Mouse (Mus musculus) yolk sac, embryonic 10.5 days (tissue): Measurements from ENCODE around the gene Aff2.

Experiments
- DNase-seq: peaks from one replicate; pipeline ENCODE4 v3.0.0-alpha.2; 2017; ENCODE audit warnings: low spot score

Gene Aff2

DNA sequence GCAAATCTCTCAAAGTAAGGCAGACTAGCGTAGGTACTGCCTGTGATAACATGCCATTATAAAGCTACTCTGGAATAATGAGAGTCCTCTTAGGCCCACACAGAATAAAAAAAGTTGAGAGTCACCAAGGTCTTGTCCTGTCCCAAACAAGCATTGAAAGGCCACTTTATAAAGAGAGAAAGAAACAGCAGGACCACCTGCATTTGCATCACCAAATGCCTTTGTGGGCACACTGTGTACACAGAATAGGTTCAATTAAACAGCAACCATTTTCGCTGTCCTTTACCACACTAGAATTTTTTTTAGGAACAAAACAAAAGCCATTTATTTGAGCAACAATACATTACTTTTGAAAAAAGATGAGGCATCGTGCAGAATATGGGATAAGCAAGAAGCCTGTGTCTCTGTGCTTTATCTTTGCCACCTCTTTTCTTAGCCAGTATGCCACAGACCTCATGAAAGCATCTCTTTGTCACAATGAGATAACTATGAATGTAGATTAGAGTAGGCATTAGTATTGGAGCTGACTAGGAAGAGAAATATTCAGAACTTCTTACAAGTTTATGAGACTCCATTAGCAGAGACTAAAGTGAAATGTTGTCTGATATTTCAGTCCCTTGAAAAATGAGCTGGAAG is 385.0 kb downstream of the Aff2 start:
- no peak for DNase-seq

DNA sequence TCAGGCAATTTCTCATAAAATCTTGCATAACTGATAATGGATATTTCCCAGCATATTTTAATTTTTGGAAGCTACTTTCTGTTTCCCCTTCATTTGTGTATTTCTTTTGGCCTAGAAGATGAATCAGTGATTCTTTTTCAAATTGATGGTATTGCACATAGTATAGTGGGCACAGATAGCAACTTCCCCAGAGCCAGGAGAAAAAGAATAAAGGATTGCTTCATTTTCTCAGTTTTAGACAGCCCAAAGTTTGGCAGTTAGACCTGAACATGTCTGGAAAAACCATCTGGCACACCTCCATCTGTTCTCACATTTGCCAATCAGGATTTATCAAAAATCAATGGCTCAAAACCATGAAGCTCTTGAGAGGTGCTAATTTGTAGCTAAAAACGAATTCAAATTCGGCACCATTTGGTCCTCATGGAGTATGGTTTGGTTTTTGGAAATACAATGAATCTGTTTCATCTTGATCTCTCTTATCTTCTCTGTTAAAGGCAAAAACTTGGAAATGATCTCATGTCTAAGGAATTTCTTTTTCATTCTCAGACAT is 441.9 kb downstream of the Aff2 start:
- DNase-seq, result no peak

DNA sequence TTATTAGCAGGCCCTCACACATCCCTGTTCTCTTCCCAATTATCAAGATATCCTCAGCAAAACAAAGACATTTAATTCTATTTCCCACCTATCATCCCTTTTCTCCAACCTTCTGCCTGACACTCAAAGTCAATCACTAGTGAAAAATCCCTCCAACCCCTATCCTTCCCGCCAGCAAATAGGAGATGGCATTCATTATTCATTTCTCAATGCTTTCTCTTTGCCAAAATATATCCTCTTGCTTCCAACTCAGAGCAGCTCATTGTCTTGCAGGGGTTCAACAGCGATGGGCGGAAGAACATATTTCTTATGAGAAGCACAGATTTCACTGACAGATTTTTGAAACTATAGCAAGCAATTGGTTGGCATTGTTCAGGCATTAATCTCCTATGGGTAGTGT is 442.4 kb downstream of the Aff2 start:
- DNase-seq, result no peak

DNA sequence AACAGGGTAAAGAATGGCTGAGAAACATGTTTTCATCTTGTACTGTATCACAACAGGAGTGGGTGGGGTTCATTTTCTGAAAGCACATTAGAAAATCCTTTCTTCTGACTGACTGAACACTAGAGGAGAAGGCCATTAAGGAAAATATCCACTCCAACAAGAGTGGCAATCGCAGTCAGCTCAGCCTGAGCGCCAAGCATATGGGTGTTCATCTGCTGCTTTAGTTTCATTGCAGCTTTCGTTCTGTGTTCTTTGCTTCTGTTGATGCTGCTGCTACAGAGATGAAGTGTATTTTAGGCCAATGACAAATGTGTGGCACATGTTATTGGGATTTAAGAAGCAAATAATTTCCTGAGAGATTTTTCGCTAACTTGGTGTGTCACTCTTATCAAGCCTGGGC is 451.7 kb downstream of the Aff2 start:
- DNase-seq, result no peak

GRCm38 (mm10) chrX:69815054-69815453 is 455.0 kb downstream of the Aff2 start:
- no peak for DNase-seq

- no peak for DNase-seq
These were observed 457.6 kb downstream of the Aff2 start for GRCm38 (mm10) chrX:69817679-69818078.

DNA sequence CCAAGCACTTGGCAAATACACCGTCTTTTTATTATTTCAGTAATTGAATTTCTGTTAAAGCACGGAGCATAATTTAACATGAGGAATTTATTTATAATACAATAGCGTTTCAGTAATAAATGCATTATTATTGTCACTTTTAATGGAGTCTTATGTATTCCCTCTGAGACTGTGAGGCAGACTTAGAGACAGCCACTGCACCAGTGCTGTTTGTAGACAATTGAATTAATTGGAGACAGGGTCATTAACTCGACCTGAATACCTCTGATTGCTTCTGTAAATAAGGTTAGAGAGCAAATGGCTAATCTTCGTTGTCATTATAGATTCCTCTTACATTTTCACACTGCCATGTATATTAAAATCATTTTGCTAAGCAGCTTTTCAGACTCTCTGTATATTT is 458.1 kb downstream of the Aff2 start:
- no peak for DNase-seq

- no peak for DNase-seq
These were observed 507.5 kb downstream of the Aff2 start for GRCm38 (mm10) chrX:69867601-69868000.

GRCm38 (mm10) chrX:69891713-69892112 is 531.6 kb downstream of the Aff2 start:
- no peak for DNase-seq
